Mouse (Mus musculus): ENCODE results near the gene Btnl2. TPM values are rescaled to one million over a fixed set of nuclear protein-coding genes. Genes with fewer than 3 reads are reported as not detected.

Btnl2 gene
- total RNA-seq, 2 experiments from 2014 or later: not detected

- ATAC-seq (replicated peaks; ENCODE audit: poor library complexity): peak; percentile 77
These were observed 43.6 kb downstream of the Btnl2 start for GRCm38 (mm10) chr17:34398058-34398710.

DNA sequence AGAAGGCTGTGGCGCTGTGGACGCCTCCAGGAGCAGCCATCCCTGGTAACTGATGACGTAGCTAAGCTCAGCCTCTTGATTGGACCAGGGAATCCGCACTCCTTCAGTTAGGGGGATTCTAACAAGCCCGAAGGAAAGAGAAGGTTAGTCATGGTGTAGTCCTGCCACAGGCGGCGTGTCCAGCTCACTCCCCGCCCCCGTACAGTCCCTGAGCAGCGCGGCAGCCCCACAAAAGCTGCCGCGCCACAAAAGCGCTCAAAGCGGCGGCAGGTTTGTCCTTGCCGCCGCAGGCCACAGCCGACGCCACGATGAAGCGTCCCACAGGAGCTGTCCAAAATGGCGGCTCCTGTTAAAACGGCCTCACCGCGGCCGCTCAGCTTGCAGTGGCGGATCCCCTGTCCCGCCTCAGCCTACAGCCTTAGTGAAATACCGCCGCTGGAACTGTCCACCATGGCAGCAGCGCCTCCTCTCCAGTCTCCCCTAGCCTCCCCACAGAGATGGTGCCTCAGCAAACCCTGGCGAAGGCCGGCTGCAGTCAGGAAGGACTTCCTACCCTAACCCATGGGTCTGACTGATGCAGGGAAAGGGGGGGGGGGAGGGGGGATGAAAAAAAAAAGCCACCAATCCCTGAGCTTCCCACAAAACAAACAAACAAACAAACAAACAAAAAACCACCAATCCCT, 44.2 kb downstream of the Btnl2 start, which contains the start of gene BC051142:
BC051142 (plus strand) TSS at position 110 of the 683 bp plus-strand sequence.
- ATAC-seq (replicated peaks; ENCODE audit: poor library complexity): peak; percentile 94

DNA sequence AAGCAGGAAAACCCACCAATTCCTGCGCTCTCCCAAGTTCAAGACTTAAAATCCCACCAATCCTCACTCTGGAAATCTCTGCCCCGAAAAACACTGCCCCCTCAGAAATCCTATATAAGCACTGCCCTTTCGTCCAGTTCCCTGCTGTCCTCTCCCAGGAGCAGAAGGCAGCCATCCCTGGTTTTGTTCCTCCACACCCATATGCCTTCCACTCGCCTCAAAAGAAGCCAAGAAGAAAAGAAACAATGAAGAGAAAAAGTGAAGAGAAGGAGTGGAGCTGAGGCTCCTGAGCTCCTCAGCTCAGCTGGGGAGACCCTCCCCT, 44.7 kb downstream of the Btnl2 start:
- no peak for ATAC-seq (replicated peaks; ENCODE audit: poor library complexity)

DNA sequence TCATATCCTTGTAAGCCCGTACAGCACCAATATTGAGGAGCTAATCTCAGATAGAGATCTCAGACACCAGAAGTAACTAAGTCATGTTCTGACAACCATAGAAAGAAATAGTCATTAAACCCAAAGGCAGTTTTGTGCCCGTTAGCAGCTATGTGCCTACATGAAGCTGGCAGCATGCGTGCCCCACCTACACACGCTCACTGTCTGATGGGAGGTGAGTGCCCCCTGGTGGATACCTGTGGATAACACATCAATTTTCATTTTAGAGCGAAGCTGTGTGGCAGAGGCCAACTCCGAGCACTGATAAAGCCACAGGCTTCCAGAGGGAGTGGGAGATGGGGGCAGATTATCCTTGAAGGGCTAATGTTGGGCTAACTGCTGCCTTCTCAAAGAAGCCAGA, 56.5 kb downstream of the Btnl2 start:
- ATAC-seq (replicated peaks; ENCODE audit: poor library complexity): peak; percentile 99

Other genes starting within 250 kb of the Btnl2 start
- gene H2-DMa, start 235.3 kb upstream of the Btnl2 start, total RNA-seq (2015): 72.0 and 74.5 TPM in 2 replicates
- gene H2-DMa, start 235.3 kb upstream of the Btnl2 start, total RNA-seq (2017): 56.5 and 61.1 TPM in 2 replicates
- gene Brd2, start 232.2 kb upstream of the Btnl2 start, total RNA-seq (2015): 269 and 306 TPM in 2 replicates
- 260 and 284 TPM in 2 replicates for gene Brd2, start 232.2 kb upstream of the Btnl2 start, total RNA-seq (2017)
- gene H2-DMb2, start 211.5 kb upstream of the Btnl2 start, total RNA-seq (2015): 3.9 and 5.8 TPM in 2 replicates
- 6.7 and 8.5 TPM in 2 replicates for gene H2-DMb2, start 211.5 kb upstream of the Btnl2 start, total RNA-seq (2017)
- gene H2-DMb1, start 201.8 kb upstream of the Btnl2 start, total RNA-seq (2015): 36.2 and 39.4 TPM in 2 replicates
- 47.0 and 60.3 TPM in 2 replicates for gene H2-DMb1, start 201.8 kb upstream of the Btnl2 start, total RNA-seq (2017)
- 27.6 and 30.5 TPM in 2 replicates for gene Tap1, start 167.3 kb upstream of the Btnl2 start, total RNA-seq (2015)
- 62.5 and 82.8 TPM in 2 replicates for gene Tap1, start 167.3 kb upstream of the Btnl2 start, total RNA-seq (2017)
- 112 and 120 TPM in 2 replicates for gene Psmb9, start 167.1 kb upstream of the Btnl2 start, total RNA-seq (2015)
- 122 and 126 TPM in 2 replicates for gene Psmb9, start 167.1 kb upstream of the Btnl2 start, total RNA-seq (2017)
- 289 and 290 TPM in 2 replicates for gene Psmb8, start 157.1 kb upstream of the Btnl2 start, total RNA-seq (2015)
- gene Psmb8, start 157.1 kb upstream of the Btnl2 start, total RNA-seq (2017): 461 and 471 TPM in 2 replicates
- 8.5 and 17.1 TPM in 2 replicates for gene Tap2, start 151.3 kb upstream of the Btnl2 start, total RNA-seq (2015)
- 54.6 and 67.9 TPM in 2 replicates for gene Tap2, start 151.3 kb upstream of the Btnl2 start, total RNA-seq (2017)
- 6.6 and 13.1 TPM in 2 replicates for gene H2-Ob, start 115.9 kb upstream of the Btnl2 start, total RNA-seq (2015)
- gene H2-Ob, start 115.9 kb upstream of the Btnl2 start, total RNA-seq (2017): 3.7 and 8.6 TPM in 2 replicates
- 50.0 and 61.3 TPM in 2 replicates for gene H2-Ab1, start 97.1 kb upstream of the Btnl2 start, total RNA-seq (2015)
- gene H2-Ab1, start 97.1 kb upstream of the Btnl2 start, total RNA-seq (2017): 45.2 and 81.5 TPM in 2 replicates
- gene H2-Aa, start 67.0 kb upstream of the Btnl2 start, total RNA-seq (2015): 30.1 and 37.9 TPM in 2 replicates
- gene H2-Aa, start 67.0 kb upstream of the Btnl2 start, total RNA-seq (2017): 10.3 and 24.6 TPM in 2 replicates
- gene H2-Eb1, start 49.0 kb upstream of the Btnl2 start, total RNA-seq (2015): 5.0 and 5.6 TPM in 2 replicates
- 11.2 and 17.2 TPM in 2 replicates for gene H2-Eb1, start 49.0 kb upstream of the Btnl2 start, total RNA-seq (2017)
- 0.02 TPM in 1 of 2 replicates, not detected in the other for gene H2-Eb2, start 29.2 kb upstream of the Btnl2 start, total RNA-seq (2015)
- gene H2-Eb2, start 29.2 kb upstream of the Btnl2 start, total RNA-seq (2017): not detected in 2 replicates
- gene Btnl1, start 22.3 kb downstream of the Btnl2 start, total RNA-seq (2015): not detected in 2 replicates
- not detected in 2 replicates for gene Btnl1, start 22.3 kb downstream of the Btnl2 start, total RNA-seq (2017)
- gene BC051142, start 44.0 kb downstream of the Btnl2 start, total RNA-seq (2015): 1.7 and 4.5 TPM in 2 replicates
- 1.0 and 2.4 TPM in 2 replicates for gene BC051142, start 44.0 kb downstream of the Btnl2 start, total RNA-seq (2017)
- gene Btnl4, start 122.5 kb downstream of the Btnl2 start, total RNA-seq (2015): not detected in 2 replicates
- gene Btnl4, start 122.5 kb downstream of the Btnl2 start, total RNA-seq (2017): not detected in 2 replicates
- not detected in 2 replicates for gene Btnl6, start 162.5 kb downstream of the Btnl2 start, total RNA-seq (2015)
- not detected in 2 replicates for gene Btnl6, start 162.5 kb downstream of the Btnl2 start, total RNA-seq (2017)
- gene Notch4, start 209.4 kb downstream of the Btnl2 start, total RNA-seq (2015): 0.17 and 0.39 TPM in 2 replicates
- under 0.01 and 0.14 TPM in 2 replicates for gene Notch4, start 209.4 kb downstream of the Btnl2 start, total RNA-seq (2017)
- gene Gpsm3, start 235.0 kb downstream of the Btnl2 start, total RNA-seq (2015): 63.4 and 69.0 TPM in 2 replicates
- 14.5 and 20.2 TPM in 2 replicates for gene Gpsm3, start 235.0 kb downstream of the Btnl2 start, total RNA-seq (2017)
- gene Pbx2, start 236.4 kb downstream of the Btnl2 start, total RNA-seq (2015): 17.0 and 20.6 TPM in 2 replicates
- gene Pbx2, start 236.4 kb downstream of the Btnl2 start, total RNA-seq (2017): 24.9 and 26.7 TPM in 2 replicates
- gene Ager, start 243.0 kb downstream of the Btnl2 start, total RNA-seq (2015): 1.5 and 2.6 TPM in 2 replicates
- 0.24 and 3.0 TPM in 2 replicates for gene Ager, start 243.0 kb downstream of the Btnl2 start, total RNA-seq (2017)
- gene Rnf5, start 248.9 kb downstream of the Btnl2 start, total RNA-seq (2015): 50.6 and 51.6 TPM in 2 replicates
- 17.7 and 18.5 TPM in 2 replicates for gene Rnf5, start 248.9 kb downstream of the Btnl2 start, total RNA-seq (2017)
- 25.7 and 33.6 TPM in 2 replicates for gene Agpat1, start 249.4 kb downstream of the Btnl2 start, total RNA-seq (2015)
- 20.2 and 24.9 TPM in 2 replicates for gene Agpat1, start 249.4 kb downstream of the Btnl2 start, total RNA-seq (2017)